Mouse (Mus musculus): ENCODE measurements around the gene Olfr1020. TPM values are rescaled to one million over a fixed set of nuclear protein-coding genes. Genes with fewer than 3 reads are reported as not detected.

Olfr1020 gene
- polyA plus RNA-seq (2017; shearing (Covaris generic)), result not detected

DNA sequence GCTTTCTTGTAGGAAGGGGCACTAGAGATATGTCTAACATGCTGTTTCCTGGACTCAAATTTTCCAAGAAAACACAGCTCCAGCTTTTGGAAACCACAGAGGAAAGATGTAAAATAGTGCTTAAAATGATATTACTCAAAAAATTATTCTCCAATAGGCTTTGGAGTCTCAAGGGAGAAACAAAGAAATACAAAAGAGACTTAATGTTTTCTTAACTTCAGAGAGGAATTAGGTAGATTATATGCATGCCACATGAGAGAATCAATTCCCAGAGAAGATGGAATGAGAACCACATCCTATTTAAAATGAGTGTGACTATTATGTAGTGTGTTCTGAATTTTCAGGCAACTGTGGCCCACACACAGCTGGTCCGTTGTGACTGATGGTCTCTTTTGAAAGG, at the start of gene Olfr1020:
TSS of gene Olfr1020 (plus strand) at position 301 of the 400 bp plus-strand sequence.

DNA sequence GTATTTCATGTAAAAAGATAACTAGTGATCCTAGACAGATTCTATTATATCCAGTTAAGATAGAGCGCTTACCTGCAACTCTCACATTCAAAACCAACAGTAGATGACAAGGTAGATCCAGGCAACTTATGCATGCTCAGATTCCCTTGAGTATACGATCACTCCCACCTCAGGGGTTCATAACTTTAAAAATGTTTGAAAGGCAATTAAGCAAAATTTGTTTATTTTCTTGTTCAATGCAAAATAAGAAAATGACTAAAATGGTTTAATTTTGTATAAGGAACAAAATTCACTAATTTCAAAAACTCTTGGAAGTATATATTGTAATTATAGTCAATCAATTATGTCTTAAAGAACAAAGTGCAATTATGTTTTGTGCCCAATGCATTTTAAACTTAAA, 44.4 kb upstream of the Olfr1020 start, which contains the start of gene Olfr1016:
TSS of gene Olfr1016 (minus strand) at position 101 of the 400 bp plus-strand sequence.

GRCm38 (mm10) chr2:85818179-85818578, 28.7 kb upstream of the Olfr1020 start, which contains the start of gene Olfr1018:
TSS of gene Olfr1018 (plus strand) at chr2:85818479.

GRCm38 (mm10) chr2:85845383-85845782, 1.4 kb upstream of the Olfr1020 start, which contains the start of gene Olfr1019:
TSS of gene Olfr1019 (minus strand) at chr2:85845483.

GRCm38 (mm10) chr2:85868294-85868693, 21.5 kb downstream of the Olfr1020 start, which contains the start of gene Olfr1022:
TSS of gene Olfr1022 (plus strand) at chr2:85868594.

DNA sequence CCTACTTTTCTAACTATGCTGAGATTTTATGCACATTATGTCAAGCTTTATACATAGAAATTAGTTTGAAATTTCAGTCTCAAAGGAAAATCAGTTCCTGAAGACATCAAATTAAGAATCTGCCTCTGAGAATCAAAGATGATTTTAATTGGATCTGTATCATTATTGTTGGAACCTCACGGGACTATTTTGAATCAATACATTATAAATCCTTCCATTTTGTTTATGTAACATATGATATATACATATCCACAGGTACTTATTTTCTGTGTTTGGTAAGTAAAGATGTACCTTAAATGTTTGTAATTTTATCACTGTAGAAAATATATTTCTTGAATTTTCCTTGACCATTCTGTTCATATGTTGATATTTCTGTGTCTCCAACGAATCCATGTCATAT, 38.5 kb downstream of the Olfr1020 start, which contains the start of gene Olfr1023:
TSS of gene Olfr1023 (plus strand) at position 301 of the 400 bp plus-strand sequence.

Other genes starting within 250 kb of the Olfr1020 start
- gene Olfr1000, start 235.1 kb upstream of the Olfr1020 start, polyA plus RNA-seq (2017; shearing (Covaris generic)), result not detected
- not detected for gene Olfr1002, start 196.3 kb upstream of the Olfr1020 start, polyA plus RNA-seq (2017; shearing (Covaris generic))
- not detected for gene Olfr154, start 182.6 kb upstream of the Olfr1020 start, polyA plus RNA-seq (2017; shearing (Covaris generic))
- gene Olfr1006, start 168.3 kb upstream of the Olfr1020 start, polyA plus RNA-seq (2017; shearing (Covaris generic)), result not detected
- not detected for gene Olfr1008, start 157.6 kb upstream of the Olfr1020 start, polyA plus RNA-seq (2017; shearing (Covaris generic))
- not detected for gene Olfr1009, start 131.6 kb upstream of the Olfr1020 start, polyA plus RNA-seq (2017; shearing (Covaris generic))
- not detected for gene Olfr1012, start 84.3 kb upstream of the Olfr1020 start, polyA plus RNA-seq (2017; shearing (Covaris generic))
- gene Olfr1013, start 79.9 kb upstream of the Olfr1020 start, polyA plus RNA-seq (2017; shearing (Covaris generic)), result not detected
- gene Olfr1014, start 74.3 kb upstream of the Olfr1020 start, polyA plus RNA-seq (2017; shearing (Covaris generic)), result 0.07 TPM
- not detected for gene Olfr1015, start 65.0 kb upstream of the Olfr1020 start, polyA plus RNA-seq (2017; shearing (Covaris generic))
- 0.32 TPM for gene Olfr1016, start 44.5 kb upstream of the Olfr1020 start, polyA plus RNA-seq (2017; shearing (Covaris generic))
- not detected for gene Olfr1018, start 28.6 kb upstream of the Olfr1020 start, polyA plus RNA-seq (2017; shearing (Covaris generic))
- not detected for gene Olfr1019, start 1.5 kb upstream of the Olfr1020 start, polyA plus RNA-seq (2017; shearing (Covaris generic))
- not detected for gene Olfr1022, start 21.6 kb downstream of the Olfr1020 start, polyA plus RNA-seq (2017; shearing (Covaris generic))
- not detected for gene Olfr1023, start 38.6 kb downstream of the Olfr1020 start, polyA plus RNA-seq (2017; shearing (Covaris generic))
- gene Olfr1024, start 58.0 kb downstream of the Olfr1020 start, polyA plus RNA-seq (2017; shearing (Covaris generic)), result not detected
- gene Olfr1025-ps1, start 68.2 kb downstream of the Olfr1020 start, polyA plus RNA-seq (2017; shearing (Covaris generic)), result not detected
- gene Olfr1026, start 74.5 kb downstream of the Olfr1020 start, polyA plus RNA-seq (2017; shearing (Covaris generic)), result not detected
- not detected for gene Olfr1028, start 103.4 kb downstream of the Olfr1020 start, polyA plus RNA-seq (2017; shearing (Covaris generic))
- 0.10 TPM for gene Olfr1029, start 126.9 kb downstream of the Olfr1020 start, polyA plus RNA-seq (2017; shearing (Covaris generic))
- gene Olfr1030, start 132.2 kb downstream of the Olfr1020 start, polyA plus RNA-seq (2017; shearing (Covaris generic)), result 0.04 TPM
- not detected for gene Olfr1031, start 143.3 kb downstream of the Olfr1020 start, polyA plus RNA-seq (2017; shearing (Covaris generic))
- gene Olfr1032, start 158.5 kb downstream of the Olfr1020 start, polyA plus RNA-seq (2017; shearing (Covaris generic)), result not detected
- 3.2 TPM for gene Olfr1033, start 173.6 kb downstream of the Olfr1020 start, polyA plus RNA-seq (2017; shearing (Covaris generic))
- gene Olfr1034, start 198.8 kb downstream of the Olfr1020 start, polyA plus RNA-seq (2017; shearing (Covaris generic)), result not detected
- not detected for gene Olfr1036, start 227.0 kb downstream of the Olfr1020 start, polyA plus RNA-seq (2017; shearing (Covaris generic))
- not detected for gene Olfr1037, start 240.4 kb downstream of the Olfr1020 start, polyA plus RNA-seq (2017; shearing (Covaris generic))